Mouse (Mus musculus) brain, embryonic 14.5 days (tissue): Measurements from ENCODE around the gene Gm9857.

ENCODE experiments used
- CTCF ChIP-seq: fragments of 200-500 bp; IDR thresholded peaks from 2 replicates; pipeline ENCODE4 v1.5.1; 2012; ENCODE audit warnings: inconsistent platforms, mild to moderate bottlenecking, moderate library complexity, borderline replicate concordance; ENCODE audit not compliant: insufficient read depth, insufficient read length; ENCODE audit errors: extremely low read depth
- POLR2A ChIP-seq: fragments of 200-500 bp; IDR thresholded peaks from 2 replicates; pipeline ENCODE4 v1.6.1; 2012; ENCODE audit warnings: mild to moderate bottlenecking, inconsistent platforms, borderline replicate concordance; ENCODE audit not compliant: poor library complexity, insufficient read depth, insufficient read length, severe bottlenecking; ENCODE audit errors: extremely low read depth

- TF ChIP-seq CTCF (no peak), POLR2A (no peak)
Measured at GRCm38 (mm10) chr3:108920442-108921070, 19.7 kb downstream of the Gm9857 start.
